Mouse (Mus musculus): Measurements from ENCODE around the gene Tax1bp3.

DNA sequence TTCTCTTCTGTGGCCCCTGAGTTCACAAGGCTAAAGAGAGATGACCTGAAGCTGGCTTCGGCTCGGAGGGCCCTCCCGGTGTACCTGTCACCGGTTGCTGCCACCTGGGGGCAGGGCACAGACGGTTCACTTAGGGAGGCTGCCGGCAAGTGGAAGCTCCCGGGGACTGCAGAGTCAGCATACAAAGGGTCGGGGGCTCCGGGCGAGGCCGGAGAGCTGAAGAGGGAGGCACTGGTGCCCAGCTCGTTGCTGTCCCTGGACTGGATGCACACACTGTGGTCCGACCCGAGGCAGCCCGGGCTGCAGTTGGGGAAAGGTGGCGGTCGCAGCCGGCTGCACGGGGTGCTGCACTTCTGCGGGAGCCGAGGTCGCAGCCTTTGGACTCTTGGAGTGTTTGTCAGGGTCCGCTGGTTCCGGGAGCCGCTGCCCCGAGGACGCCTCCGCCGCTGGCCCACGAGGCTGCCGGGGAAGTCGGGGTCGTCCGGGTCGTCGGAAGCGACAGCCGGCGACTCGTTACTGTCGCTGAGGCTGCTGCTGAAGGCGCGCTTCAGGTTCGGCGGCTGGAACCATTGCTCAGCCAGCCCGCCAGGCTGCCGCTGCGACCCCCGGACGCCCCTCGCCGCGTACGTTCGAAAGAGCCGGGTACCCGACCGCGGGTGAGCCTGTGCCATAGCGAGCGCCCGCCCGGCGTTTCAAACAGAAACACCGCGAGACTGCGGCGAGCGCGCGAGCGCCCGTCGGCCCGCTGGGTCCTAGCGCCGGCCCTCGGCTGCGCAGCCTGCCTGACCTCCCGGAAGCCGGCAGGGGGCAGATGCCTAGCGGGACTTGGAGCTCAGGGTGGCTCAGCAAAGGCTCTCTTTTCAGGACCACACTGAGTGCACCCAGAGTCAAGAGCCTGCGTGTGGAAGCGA is 39.0 kb upstream of the Tax1bp3 start, which contains the start of gene Haspin:
- TF ChIP-seq POLR2A (IDR thresholded peaks at IDR 0.05; ENCODE audit: insufficient read length, low read depth) (peak; percentile 73), SRF (IDR thresholded peaks at IDR 0.05; ENCODE audit: control insufficient read depth, insufficient read length, low read depth) (peak; percentile 47), MAX (IDR thresholded peaks at IDR 0.05; ENCODE audit: low read depth) (no peak)

Measured in myocyte (in vitro differentiated cells).